ENCODE assay signal across 17 mouse cellular contexts in genomic region chr14:23959061-23959460, GRCm38 (mm10). TPM values are rescaled to one million over a fixed set of nuclear protein-coding genes. Genes with fewer than 3 reads are reported as not detected.
DNase-seq lines count a peak whose midpoint lies in the region; TF ChIP-seq lines count a peak whose summit lies in the region.
"Had no signal": no experiment of that assay in that cellular context is flagged by ENCODE, and none has a peak within 500 bp of the region (broad histone marks: within the 10 kb centered on the region; RNA-seq: fewer than 3 reads in every experiment).

No protein-coding gene starts in this region.

- WGBS in lung, adult 2 months = 48% methylated on average over 11 of the region's 11 CpGs

- H3K4me3 ChIP-seq in lung, adult 2 months (replicated peaks; ENCODE audit: extremely low read depth, low read depth, low read length) = no peak overlapping the region
- H3K4me3 ChIP-seq: limb, embryonic 10.5 days had no signal

- no peak for TF ChIP-seq POLR2A in lung, adult 2 months (IDR thresholded peaks at IDR 0.05; ENCODE audit: borderline replicate concordance, extremely low read depth, low read depth, low read length)

- peak; percentile 68 for DNase-seq in adrenal gland, adult 2 months
- DNase-seq in adrenal gland, adult 18-20 months (ENCODE audit: low spot score in 2 of 2) = no peak
- peak; percentile 63 for DNase-seq in ovary, adult 18-20 months (ENCODE audit: low spot score)
- no peak for DNase-seq in ovary, postnatal 14 days (ENCODE audit: low spot score)
- peak; percentile 62 for DNase-seq in lung, adult 2 months
- peak; percentile 68 to 85 for DNase-seq in lung, postnatal 4 days
- DNase-seq in layer of hippocampus, adult 8-10 months (ENCODE audit: low spot score in 2 of 2) = no peak
- no peak for DNase-seq in layer of hippocampus, adult 9-11 months
- DNase-seq: cerebellum, adult 9-10 months; gastrocnemius, postnatal 36 days; kidney, adult 9 months; right cerebral cortex, adult 18-20 months; thymus, postnatal 4 days had no signal

- H3K4me1 ChIP-seq in lung, adult 2 months (ENCODE audit: control insufficient read depth, insufficient read depth, low read length) = no peaks in the 10 kb centered on the region
- H3K4me1 ChIP-seq: limb, embryonic 10.5 days had no signal

- no peak for TF ChIP-seq CTCF in lung, adult 2 months (IDR thresholded peaks at IDR 0.05; ENCODE audit: insufficient read depth, low read length)

RNA-seq across cellular contexts. Expression of gene Kcnma1, which starts 55.2 kb away (rescaled TPM):
- 10 to 100 TPM; 48.9 to 77.4 TPM for total RNA-seq in adrenal gland, adult 2 months (2021)
- 24.0 and 27.6 TPM in 2 replicates for polyA plus RNA-seq in adrenal gland, adult 2 months (2012; rRNA removed)
- total RNA-seq in adrenal gland, adult 18-20 months (2021) = 10 to 100 TPM; 53.0 to 70.6 TPM
- 1.3 and 1.6 TPM in 2 replicates for polyA plus RNA-seq in lung, adult 2 months (2012; rRNA removed)
- total RNA-seq in layer of hippocampus, adult 8-10 months (2022) = 100 to 1,000 TPM; 137 to 161 (median 145) TPM
- total RNA-seq: hematopoietic stem cell, adult 5-6 weeks; megakaryocyte-erythroid progenitor cell, adult 5-6 weeks; monocyte, adult 5-6 weeks had no signal

Comparison
In these comparisons a context has a peak if more than half of its experiments do, and no peak if none do; other contexts are left out.
1. DNase-seq: peak in adrenal gland, adult 2 months (single experiment), ovary, adult 18-20 months (single experiment), lung, adult 2 months (single experiment) and lung, postnatal 4 days (2 of 2); none in adrenal gland, adult 18-20 months (0 of 2), ovary, postnatal 14 days (single experiment), layer of hippocampus, adult 8-10 months (0 of 2) and layer of hippocampus, adult 9-11 months (single experiment).